Mouse (Mus musculus) cerebellum, postnatal 14 days (tissue): ENCODE measurements around the gene Ints12.

Experiments
- DNase-seq, 2 experiments: peaks; one replicate each; pipeline ENCODE4 v3.0.0; 2021; ENCODE audit warnings: mixed read lengths in 2 of 2

The Ints12 gene

DNA sequence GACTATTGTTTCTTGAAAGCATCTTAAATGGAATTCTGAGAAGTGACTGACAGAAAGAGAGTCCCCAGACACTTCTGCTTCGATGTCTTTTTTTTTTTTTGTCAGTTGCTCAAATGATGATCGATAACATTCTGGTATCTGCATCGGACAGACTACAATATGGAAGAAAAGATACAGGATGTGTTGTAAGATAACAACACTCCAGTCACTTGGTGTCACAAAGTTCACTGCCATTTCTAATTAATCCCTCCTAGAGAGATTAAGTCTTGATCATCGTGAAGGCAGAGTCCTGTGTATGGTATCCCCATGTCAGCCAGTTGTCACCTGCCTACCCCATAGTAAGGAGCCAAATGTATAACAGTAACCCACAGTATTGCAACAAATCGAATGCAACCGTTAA, 60.0 kb downstream of the Ints12 start:
- no peak for DNase-seq

DNA sequence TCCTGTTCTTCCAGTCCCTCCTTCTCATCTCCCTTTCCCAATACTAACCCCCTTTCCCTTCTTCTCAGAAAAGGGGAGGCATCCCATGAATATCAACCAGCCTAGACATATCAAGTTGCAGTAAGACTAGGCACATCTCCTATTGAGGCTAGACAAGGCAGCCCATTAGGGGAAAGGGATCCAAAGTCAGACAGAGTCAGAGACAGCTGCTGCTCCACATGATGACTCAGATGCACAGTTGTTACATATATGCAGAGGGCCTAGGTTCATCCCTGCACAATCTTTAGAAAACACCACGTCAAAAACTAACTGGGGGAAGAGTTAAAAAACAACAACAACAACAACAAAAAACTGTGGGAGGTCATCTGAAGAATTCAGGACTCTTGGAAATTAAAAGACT, 61.2 kb downstream of the Ints12 start:
- DNase-seq, result no peak

DNA sequence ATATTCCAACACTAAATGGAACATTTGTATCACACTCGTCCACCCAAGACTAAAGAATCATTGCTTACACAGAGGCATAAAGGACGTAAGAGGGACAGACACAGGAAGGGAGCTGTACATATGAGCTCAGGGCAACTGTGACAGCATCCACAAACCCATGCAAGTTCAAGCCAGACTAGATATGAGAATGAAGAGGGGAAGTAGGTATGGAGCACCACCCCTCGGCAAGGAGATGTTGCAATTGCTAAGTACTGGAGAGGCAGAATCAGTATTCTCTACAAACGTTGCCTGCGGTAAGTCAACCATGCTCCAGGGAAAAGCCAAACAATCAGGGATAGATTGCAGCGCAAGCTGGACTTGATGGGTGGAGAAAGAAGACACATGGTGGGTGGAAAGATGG, 62.0 kb downstream of the Ints12 start:
- no peak for DNase-seq

DNA sequence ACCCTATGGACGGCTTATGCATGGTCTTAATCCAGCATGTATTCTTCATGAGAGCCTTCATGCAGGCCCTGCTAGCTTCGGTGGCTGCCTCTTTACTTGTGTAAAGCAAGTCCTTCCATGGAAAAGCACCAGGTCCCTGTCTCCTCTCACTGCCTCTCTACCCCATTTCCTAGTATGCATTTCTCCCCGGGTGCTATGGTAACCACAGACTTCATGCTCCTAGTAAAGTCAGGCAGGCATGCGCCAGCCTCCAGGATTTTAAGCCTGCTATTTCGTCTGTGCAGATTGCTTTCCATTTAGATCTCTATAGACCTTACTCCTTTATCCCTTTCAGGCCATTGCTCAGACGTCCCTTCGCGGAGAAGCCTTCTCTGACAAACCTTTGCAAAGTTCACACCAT, 63.0 kb downstream of the Ints12 start:
- no peak for DNase-seq

DNA sequence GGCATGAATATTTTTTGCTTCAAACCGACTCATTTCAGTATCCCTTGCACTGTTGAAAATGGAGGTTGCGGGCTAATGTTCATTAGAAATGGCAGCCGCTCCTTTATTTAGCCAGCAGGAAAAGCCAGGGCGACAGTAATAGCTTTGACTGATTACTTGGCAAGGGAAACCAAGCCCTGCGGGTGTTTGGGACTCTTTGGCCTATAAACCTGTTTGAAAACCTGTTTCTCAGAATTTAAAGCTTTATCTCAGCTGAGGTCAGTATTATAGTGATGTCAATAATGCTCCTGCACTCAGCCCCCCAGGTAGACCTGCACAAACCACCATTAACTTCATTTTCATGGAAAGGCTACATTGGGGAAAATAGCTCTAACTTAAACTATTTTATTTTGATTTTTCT, 66.6 kb downstream of the Ints12 start:
- peak; percentile 83 for DNase-seq
